Mouse (Mus musculus) ES-E14 (cell line): ENCODE measurements around the gene Vps8.

Experiments used
- CHD2 ChIP-seq: IDR thresholded peaks from 2 replicates; pipeline ENCODE4 v1.6.1; 2014; ENCODE audit warnings: mild to moderate bottlenecking, low read depth, low read length, inconsistent platforms
- HCFC1 ChIP-seq: IDR thresholded peaks from 2 replicates; pipeline ENCODE4 v1.6.1; 2012; ENCODE audit warnings: low read length, inconsistent platforms, borderline replicate concordance; ENCODE audit not compliant: insufficient read depth
- MAFK ChIP-seq: IDR thresholded peaks from 2 replicates; pipeline ENCODE4 v1.6.1; 2014; ENCODE audit warnings: mild to moderate bottlenecking, low read depth, low read length, inconsistent platforms; ENCODE audit not compliant: insufficient read depth
- ZNF384 ChIP-seq: IDR thresholded peaks from 2 replicates; pipeline ENCODE4 v1.6.1; 2012; ENCODE audit warnings: low read depth, low read length, inconsistent platforms

- TF ChIP-seq CHD2 (no peak), HCFC1 (no peak), ZNF384 (no peak), MAFK (no peak)
Observed at GRCm38 (mm10) chr16:21606249-21607020, 183.5 kb downstream of the Vps8 start.
